Mouse (Mus musculus) liver, embryonic 11.5 days (tissue): Measurements from ENCODE around the gene Erc2. TPM values are rescaled to one million over a fixed set of nuclear protein-coding genes. Genes with fewer than 3 reads are reported as not detected.

Experiments
- ATAC-seq: fragments of 200-750 bp; cut with Nextera tagmentation; replicated peaks from 2 replicates; pipeline ENCODE4 v1.8.0; 2017; ENCODE audit warnings: moderate number of reproducible peaks, mild to moderate bottlenecking, moderate TSS enrichment, moderate library complexity; ENCODE audit not compliant: low FRiP score
- DNase-seq: peaks from one replicate; pipeline ENCODE4 v3.0.0-alpha.2; 2017; ENCODE audit warnings: low spot score
- H3K27ac ChIP-seq: fragments of 300-500 bp; sonication (generic); 2 replicates; pipeline ENCODE4 v1.5.1; 2014; ENCODE audit warnings: mild to moderate bottlenecking, low read depth, low read length, control low read depth
- H3K27me3 ChIP-seq: fragments of 300-500 bp; sonication (generic); replicated peaks from 2 replicates; pipeline ENCODE4 v1.6.1; 2014; ENCODE audit warnings: low read length, mixed read lengths; ENCODE audit not compliant: control insufficient read depth, insufficient read depth
- H3K36me3 ChIP-seq: fragments of 300-500 bp; sonication (generic); 2 replicates; pipeline ENCODE4 v1.6.1; 2014; ENCODE audit warnings: mild to moderate bottlenecking, low read length, moderate library complexity, mixed read lengths; ENCODE audit not compliant: control insufficient read depth, insufficient read depth
- H3K4me1 ChIP-seq: fragments of 300-500 bp; sonication (generic); replicated peaks from 2 replicates; pipeline ENCODE4 v1.6.1; 2014; ENCODE audit warnings: low read length, mixed read lengths; ENCODE audit not compliant: control insufficient read depth, insufficient read depth
- H3K4me2 ChIP-seq: fragments of 300-500 bp; sonication (generic); 2 replicates; pipeline ENCODE4 v1.6.1; 2014; ENCODE audit warnings: mild to moderate bottlenecking, control low read depth, moderate library complexity
- H3K4me3 ChIP-seq: fragments of 300-500 bp; sonication (generic); 2 replicates; pipeline ENCODE4 v1.5.1; 2014; ENCODE audit warnings: low read depth, low read length, control low read depth
- H3K9ac ChIP-seq: fragments of 300-500 bp; sonication (generic); 2 replicates; pipeline ENCODE4 v1.6.1; 2014; ENCODE audit warnings: low read depth, low read length, control low read depth
- H3K9me3 ChIP-seq: fragments of 300-500 bp; sonication (generic); 2 replicates; pipeline ENCODE4 v1.6.1; 2016; ENCODE audit warnings: low read length, inconsistent platforms, mixed read lengths; ENCODE audit not compliant: control insufficient read depth
- WGBS: fragments of 180-500 bp; shearing (Covaris S2); extraction: QIAGEN DNeasy Blood & Tissue Kit; methylation state at CpG from one replicate; pipeline ENCODE4 v1.1.7; 2014; 5-methylcytosine and 5-hydroxymethylcytosine counted together
- polyA plus RNA-seq: library from polyadenylated mRNA; unstranded; fragments of >200 nt; fragmentation: Nextera tagmentation; extraction: Ambion mirVana; gene quantifications from 2 replicates; pipeline ENCODE4 v1.2.1, GENCODE M21; 2014

The Erc2 gene
- polyA plus RNA-seq, 1 experiment from 2014 or later, result 1.6 TPM

DNA sequence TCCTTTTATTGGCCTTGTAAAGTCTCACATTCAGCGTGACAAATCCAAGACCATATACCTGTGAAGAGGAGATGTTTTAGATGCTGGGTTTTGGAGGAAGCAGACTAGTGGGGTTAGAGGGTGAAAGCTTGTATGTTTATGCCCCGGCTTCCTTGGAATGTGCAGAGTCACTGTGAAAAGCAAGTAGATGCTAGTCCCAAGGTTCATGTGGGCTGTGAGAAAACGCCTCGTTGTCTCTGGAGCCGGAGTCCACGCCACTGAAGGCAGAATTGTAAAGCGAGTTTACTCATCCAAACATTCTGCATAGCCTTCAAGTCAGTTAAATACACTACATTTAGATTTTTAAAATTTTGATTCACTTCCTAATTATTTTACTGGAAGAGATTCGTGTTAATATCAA, 748.5 kb downstream of the Erc2 start:
- no peak overlapping the region for H3K27ac ChIP-seq
- DNase-seq, result no peak
- no peaks in the 10 kb centered on the region for H3K4me1 ChIP-seq
- no peak for ATAC-seq
- no peak overlapping the region for H3K9ac ChIP-seq
- WGBS, result 69% methylated on average over 8 of the region's 8 CpGs
- no peak overlapping the region for H3K4me3 ChIP-seq
- H3K4me2 ChIP-seq, result no peak overlapping the region
- H3K9me3 ChIP-seq, result no peaks in the 10 kb centered on the region
- H3K27me3 ChIP-seq, result no peaks in the 10 kb centered on the region
- no peaks in the 10 kb centered on the region for H3K36me3 ChIP-seq

DNA sequence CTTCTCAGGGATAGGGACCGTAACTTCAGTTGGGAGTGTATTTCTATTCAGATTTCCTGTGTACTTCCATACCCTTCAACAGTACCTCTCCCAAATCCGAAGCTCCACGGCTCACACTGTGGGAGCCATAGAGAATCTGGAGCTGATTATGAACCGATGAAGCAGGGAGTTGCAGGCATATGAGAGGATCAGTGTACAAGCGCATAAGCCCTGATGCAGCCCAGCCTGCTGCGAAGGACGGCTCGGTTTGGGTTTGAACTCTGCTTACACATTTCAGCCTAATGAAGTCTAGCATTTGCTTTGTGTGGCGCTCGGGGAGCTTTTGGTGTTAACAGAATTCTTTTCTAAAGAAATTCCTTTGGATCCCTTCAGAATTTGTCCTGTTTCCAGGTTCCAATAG, 749.4 kb downstream of the Erc2 start:
- Histone ChIP-seq H3K9me3 (no peaks in the 10 kb centered on the region), H3K9ac (no peak overlapping the region), H3K27ac (no peak overlapping the region), H3K4me3 (no peak overlapping the region), H3K36me3 (no peaks in the 10 kb centered on the region), H3K4me2 (no peak overlapping the region), H3K4me1 (no peaks in the 10 kb centered on the region), H3K27me3 (no peaks in the 10 kb centered on the region)
- 84% methylated on average over 10 of the region's 10 CpGs for WGBS
- no peak for DNase-seq
- ATAC-seq, result no peak

DNA sequence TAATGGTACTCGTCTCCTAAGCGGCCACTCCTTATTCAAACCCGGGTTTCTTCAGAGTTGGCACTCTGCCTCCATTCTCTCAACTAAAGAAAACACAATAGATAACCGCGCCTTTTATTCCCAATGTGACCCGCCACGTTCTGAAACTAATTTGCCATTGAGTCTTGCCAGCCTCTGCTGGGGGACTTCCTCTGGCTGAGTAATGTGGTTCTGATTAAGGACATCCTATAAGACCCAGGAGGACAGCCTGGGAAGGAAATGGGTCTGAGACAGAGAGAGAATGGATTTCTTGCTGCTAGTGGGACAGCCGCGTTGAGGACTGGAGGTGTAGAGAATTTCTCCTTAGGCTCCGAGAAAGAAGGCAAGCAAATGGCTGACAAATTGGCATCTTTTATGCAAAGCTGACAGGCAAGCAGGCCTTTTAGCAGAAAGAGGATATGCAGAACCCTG, 753.4 kb downstream of the Erc2 start:
- Histone ChIP-seq H3K4me3 (no peak overlapping the region), H3K9me3 (no peaks in the 10 kb centered on the region), H3K27me3 (no peaks in the 10 kb centered on the region), H3K4me1 (no peaks in the 10 kb centered on the region), H3K27ac (no peak overlapping the region), H3K4me2 (no peak overlapping the region), H3K9ac (no peak overlapping the region), H3K36me3 (no peaks in the 10 kb centered on the region)
- no peak for DNase-seq
- no peak for ATAC-seq
- 28% methylated on average over 10 of the region's 10 CpGs for WGBS

DNA sequence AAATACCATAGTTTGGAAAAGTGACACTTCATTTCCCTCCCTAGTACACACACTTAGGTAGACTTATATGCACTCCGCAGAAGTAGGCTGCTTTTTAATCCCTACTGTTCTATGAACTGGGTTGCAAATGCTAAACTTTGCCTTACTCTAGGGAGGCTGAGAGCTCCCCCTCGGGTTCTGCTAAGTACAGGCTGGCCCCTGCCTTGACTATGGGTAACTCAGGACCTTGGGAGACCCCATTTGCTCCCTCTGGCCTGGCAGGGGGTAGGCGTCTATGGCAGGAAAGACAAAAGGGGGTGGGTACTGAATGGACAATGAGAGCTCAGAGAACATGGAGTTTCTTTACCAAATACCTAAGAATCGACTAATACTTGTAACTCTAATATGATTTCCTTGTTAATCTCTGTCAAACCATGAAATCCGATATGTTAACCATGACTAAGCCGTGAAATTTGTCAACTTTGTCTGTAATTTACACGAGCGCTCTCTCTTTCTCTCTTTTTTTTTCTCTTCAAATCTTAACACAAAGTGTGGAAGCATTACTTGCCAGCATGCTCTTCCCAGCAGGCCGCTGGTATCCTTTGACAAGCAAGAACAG, 754.1 kb downstream of the Erc2 start:
- DNase-seq (no peak), ATAC-seq (no peak)
- H3K4me3 ChIP-seq, result no peak overlapping the region
- H3K27ac ChIP-seq, result no peak overlapping the region
- H3K27me3 ChIP-seq, result no peaks in the 10 kb centered on the region
- H3K4me1 ChIP-seq, result no peaks in the 10 kb centered on the region
- no peak overlapping the region for H3K9ac ChIP-seq
- 54% methylated on average over 9 of the region's 9 CpGs for WGBS
- H3K4me2 ChIP-seq, result no peak overlapping the region
- no peaks in the 10 kb centered on the region for H3K9me3 ChIP-seq
- H3K36me3 ChIP-seq, result no peaks in the 10 kb centered on the region

DNA sequence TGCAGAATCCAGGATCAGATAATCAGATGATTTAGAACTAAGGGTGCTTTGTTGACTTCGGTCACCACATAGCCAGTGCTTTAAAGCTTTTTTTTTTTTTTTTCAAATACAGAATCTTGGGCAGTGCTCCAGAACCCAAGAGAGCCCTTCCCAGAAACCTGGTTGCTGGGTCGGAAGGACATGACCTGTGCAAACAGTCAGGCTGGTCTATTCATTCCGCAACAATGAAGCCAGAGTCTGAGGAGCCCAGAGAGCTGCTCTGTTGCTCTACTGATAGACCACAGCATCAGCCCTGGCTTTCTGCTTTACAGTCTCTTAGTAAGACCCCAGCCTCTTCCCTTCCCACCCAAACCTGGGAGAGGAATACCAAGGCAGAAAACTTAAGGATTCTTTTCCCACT, 755.3 kb downstream of the Erc2 start:
- no peak overlapping the region for H3K4me3 ChIP-seq
- DNase-seq (no peak), ATAC-seq (no peak)
- H3K36me3 ChIP-seq, result no peaks in the 10 kb centered on the region
- H3K27me3 ChIP-seq, result no peaks in the 10 kb centered on the region
- no peaks in the 10 kb centered on the region for H3K4me1 ChIP-seq
- no peak overlapping the region for H3K4me2 ChIP-seq
- H3K9ac ChIP-seq, result no peak overlapping the region
- no peaks in the 10 kb centered on the region for H3K9me3 ChIP-seq
- WGBS, result 71% methylated on average over 3 of the region's 3 CpGs
- no peak overlapping the region for H3K27ac ChIP-seq

DNA sequence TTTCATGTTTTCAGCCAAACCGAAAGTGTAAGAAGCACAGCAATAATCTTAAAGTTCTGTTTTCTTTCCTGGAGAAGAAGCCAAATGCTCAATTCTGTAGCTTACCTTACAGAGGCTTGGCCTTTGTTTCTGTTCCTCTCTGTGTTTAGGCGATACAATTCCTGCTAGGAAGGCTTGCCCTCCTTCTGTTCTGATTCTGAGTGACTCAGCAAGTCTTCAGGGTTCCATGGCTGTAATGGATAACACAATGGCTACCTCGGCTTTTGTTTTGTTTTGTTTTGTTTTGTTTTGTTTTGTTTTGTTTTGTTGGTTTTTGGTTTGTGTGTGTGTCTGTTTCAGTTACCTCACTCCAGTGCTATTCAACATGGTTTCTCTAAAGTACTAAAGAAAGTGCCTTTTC, 757.9 kb downstream of the Erc2 start:
- H3K27me3 ChIP-seq, result 0 out of 2 replicates have a peak, but pooled peaks cover 6% of the 10 kb centered on the region
- ATAC-seq, result no peak
- no peaks in the 10 kb centered on the region for H3K4me1 ChIP-seq
- no peak overlapping the region for H3K9ac ChIP-seq
- H3K27ac ChIP-seq, result no peak overlapping the region
- H3K4me3 ChIP-seq, result no peak overlapping the region
- DNase-seq, result no peak
- H3K36me3 ChIP-seq, result no peaks in the 10 kb centered on the region
- 72% methylated on average over 3 of the region's 3 CpGs for WGBS
- H3K9me3 ChIP-seq, result no peaks in the 10 kb centered on the region
- H3K4me2 ChIP-seq, result no peak overlapping the region

DNA sequence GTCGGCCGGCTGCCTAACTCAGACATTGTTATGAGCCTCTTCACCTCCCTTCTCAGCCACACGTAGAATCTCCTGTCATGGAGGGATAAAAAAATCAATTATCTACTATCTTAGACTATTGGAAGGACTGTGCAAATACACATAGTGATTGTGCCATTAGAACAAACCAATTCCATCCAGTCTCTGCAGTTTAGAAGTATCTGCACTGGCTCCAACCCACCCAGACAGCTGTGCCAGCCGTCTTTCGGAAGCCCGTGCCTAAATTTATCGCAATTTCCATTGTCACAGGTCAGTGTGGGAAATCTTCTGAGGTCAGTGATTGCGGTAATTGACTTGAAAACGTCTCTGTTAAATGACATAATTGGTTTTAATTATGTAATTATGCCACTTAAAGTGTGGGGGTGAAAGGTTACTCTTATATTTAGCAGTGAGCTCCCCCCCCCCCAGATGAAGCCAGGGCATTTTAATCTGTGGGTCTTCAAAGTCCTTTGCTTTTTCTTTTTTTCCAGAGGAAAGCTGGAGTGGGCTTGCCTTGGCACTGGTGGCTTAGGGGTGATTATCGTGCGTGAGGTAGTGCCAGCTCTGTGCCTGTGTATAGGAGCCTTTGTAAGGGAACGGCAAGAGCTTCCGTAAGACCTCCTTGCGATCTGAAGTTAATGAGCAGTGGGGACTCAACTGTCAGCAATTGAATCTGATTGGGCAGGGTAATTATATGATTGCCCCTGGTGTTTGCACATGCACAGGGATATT, 759.7 kb downstream of the Erc2 start:
- DNase-seq (no peak), ATAC-seq (no peak)
- H3K27me3 ChIP-seq, result 0 out of 2 replicates have a peak, but pooled peaks cover 6% of the 10 kb centered on the region
- H3K4me1 ChIP-seq, result no peaks in the 10 kb centered on the region
- no peak overlapping the region for H3K4me3 ChIP-seq
- H3K4me2 ChIP-seq, result no peak overlapping the region
- no peaks in the 10 kb centered on the region for H3K36me3 ChIP-seq
- H3K9me3 ChIP-seq, result no peaks in the 10 kb centered on the region
- H3K27ac ChIP-seq, result no peak overlapping the region
- no peak overlapping the region for H3K9ac ChIP-seq
- 72% methylated on average over 14 of the region's 14 CpGs for WGBS

DNA sequence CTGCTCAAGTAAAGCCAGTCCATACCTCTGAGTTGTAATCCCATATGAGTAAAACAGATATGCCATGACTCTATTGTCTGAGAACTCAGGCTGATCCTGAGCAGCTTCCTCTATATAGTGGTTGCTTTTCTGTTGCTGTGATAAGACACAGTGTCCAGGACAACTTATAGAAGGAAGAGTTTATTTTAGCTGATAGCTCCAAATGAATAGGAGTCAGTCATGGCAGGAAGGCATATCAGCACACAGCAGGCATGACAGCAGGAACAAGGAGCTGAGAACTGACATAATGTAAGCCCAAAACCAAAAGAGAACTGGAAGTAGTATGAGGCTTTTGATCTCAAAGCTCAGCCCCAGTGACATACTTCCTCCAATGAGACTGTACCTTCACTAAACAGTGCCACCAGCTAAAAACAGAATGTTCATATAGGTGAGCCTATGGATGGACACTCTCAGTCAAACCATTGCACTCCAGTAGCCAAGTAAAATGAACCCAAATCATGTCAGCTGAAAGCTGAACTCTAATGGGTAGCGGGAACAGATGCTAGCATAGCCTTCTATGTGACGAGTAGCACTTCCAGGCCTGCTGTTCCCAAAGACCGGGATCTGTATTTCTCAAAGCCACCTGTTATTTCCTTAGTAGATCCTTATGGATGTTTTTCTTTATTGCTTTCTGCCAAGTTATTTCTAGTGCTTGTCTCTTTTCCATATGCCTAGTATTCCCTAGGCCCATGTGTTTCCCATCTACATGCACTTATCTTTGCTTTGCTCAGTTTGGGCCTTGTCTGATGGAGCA, 764.8 kb downstream of the Erc2 start:
- no peak overlapping the region for H3K4me2 ChIP-seq
- ATAC-seq (no peak; the same call in 1 of the 2 replicates), DNase-seq (no peak)
- no peak overlapping the region for H3K27ac ChIP-seq
- WGBS, result 86% methylated on average over 3 of the region's 3 CpGs
- 0 out of 2 replicates have a peak, but pooled peaks cover 6% of the 10 kb centered on the region for H3K27me3 ChIP-seq
- H3K9me3 ChIP-seq, result no peaks in the 10 kb centered on the region
- H3K4me3 ChIP-seq, result no peak overlapping the region
- H3K9ac ChIP-seq, result no peak overlapping the region
- no peaks in the 10 kb centered on the region for H3K36me3 ChIP-seq
- H3K4me1 ChIP-seq, result no peaks in the 10 kb centered on the region
